Mouse (Mus musculus) cerebellum, postnatal 36 days (tissue): ENCODE results near the gene Plcxd2.
A peak's percentile ranks its signal among the peaks of the same experiment; 100 is the strongest.

Source experiments
- DNase-seq, 2 experiments: peaks; one replicate each; pipeline ENCODE4 v3.0.0; 2021 to 2022; ENCODE audit warnings: mixed read lengths in 2 of 2

Plcxd2 gene

DNA sequence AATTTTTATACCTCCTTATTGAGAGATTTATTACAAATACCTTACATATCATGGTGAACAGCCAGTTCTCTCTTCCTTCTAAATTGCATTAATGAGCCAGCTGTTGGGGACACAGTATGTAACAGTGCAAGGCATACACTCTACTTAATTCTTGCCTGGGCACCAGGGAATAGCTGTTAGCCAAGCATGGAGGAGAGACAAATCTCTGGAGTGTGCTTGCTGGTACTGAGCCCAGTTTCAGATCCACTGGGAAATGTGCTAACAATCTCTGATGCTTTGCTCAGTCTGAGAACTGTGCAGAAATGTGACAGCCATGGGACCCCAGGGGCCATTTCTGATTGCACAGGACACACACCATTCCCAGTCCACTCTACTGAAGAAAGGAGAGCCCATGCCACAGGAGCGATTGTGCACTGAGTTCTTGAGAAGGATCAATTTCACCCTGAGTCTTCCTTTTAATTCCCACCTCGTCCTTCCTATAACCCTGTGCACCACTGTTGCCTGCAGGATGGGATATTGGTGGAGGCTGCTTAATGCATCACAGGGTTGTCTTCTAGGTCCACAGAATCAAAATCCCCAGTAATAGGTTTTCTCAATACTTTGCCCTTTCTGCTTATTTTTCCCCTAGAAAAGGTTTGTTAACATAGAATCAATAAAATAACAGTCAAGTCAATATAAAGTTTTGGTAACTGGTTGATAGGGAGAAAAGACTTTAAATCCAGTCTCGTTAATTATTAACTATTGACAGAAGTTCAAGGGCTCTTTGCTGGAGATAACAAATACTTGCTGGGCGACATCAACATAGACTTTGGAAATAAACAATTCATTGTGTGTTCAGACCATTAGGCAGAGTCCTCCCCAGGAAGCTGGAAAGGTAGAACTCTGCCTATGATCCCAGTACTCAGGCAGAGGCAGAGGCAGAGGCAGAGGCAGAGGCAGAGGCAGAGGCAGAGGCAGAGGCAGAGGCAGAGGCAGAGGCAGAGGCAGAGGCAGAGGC lies 25.1 kb downstream of the Plcxd2 start:
- DNase-seq = no peak

DNA sequence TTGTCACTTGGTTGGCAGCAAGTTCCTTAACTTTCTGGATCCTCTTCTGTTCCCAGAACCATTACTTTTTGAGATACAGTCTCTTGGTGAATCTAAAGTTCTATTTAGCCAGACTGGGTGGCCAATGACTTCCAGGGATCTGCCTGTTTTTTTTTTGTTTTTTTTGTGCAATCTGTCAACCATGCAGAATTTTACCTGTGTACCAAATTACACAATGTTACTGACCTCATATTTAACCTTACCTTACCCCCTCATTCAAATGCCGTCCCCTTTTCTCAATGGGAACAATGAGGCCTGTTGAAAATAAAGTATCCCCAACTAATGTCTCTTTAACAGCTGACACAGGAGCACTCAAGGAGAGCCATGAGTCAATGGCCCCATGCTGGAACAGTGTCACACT lies 33.8 kb downstream of the Plcxd2 start:
- DNase-seq = no peak

DNA sequence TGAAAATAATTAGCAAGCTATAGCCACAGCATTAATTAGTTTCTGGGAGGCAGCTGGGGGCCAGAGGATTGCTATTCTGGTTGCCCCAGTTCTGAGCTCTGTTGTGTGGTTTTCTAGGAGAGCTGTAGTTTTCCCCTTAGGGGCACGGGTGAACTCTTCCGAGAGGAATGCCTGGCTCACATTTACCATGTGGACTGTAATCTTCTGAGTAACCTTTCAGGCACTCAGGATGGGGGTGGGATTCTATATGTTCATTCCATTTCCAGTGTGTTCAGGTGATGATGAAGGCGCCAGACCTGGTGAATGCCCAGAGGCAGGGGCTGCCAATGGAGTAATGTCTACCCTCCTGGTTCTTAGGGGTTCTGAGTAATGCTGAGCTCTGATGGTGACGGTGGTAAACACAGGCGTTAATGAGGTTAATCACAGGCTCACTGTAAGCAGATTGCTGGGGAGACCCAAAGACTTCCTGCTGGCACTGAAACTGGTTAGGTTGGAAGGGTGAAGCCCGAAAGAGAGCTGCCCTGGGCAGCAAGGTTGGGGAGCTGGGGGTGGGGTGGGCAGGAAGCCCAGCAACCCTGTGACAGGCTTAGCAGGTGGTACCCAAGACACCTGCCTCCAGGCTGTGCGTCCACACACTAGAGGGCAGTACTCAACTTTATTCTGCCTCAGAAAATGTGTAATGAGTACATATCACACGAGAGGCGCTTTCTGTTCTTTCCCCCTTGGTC lies 35.9 kb downstream of the Plcxd2 start:
- peak; percentile 35 to 40 for DNase-seq

DNA sequence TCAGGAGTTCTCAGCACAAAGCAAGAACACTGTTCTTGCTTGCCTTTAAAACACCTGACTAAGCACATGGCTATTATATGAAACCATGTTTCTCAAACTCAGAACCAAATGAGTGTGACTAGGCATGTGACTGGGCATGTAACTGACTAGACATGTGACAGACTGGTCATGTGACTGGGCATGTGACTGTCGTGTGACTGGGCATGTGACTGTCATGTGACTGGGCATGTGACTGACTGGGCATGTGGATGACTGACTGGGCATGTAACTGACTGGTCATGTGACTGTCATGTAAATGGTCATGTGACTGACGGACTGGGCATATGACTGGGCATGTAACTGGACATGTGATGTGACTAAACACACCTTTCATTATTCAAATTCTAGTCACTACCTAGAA lies 39.8 kb downstream of the Plcxd2 start:
- DNase-seq = no peak

DNA sequence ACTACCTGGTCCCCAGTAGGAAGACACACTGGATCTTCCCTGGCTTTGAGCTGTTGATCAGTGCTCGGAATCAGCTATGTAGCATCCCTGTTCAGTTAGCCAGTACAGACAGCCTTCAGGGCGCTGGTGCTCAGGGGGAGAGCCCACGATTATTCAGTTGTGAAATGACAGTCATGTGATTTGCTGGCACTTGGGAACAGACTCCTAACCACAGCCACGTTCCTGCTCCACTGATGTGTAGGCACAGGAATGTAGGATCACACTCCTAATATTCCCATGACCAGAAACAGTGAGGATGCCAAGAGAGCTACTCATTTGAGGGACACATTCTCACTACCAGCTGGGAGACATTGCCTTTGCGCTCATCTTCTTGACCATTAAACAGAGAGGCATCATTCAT lies 41.3 kb downstream of the Plcxd2 start:
- DNase-seq = no peak

DNA sequence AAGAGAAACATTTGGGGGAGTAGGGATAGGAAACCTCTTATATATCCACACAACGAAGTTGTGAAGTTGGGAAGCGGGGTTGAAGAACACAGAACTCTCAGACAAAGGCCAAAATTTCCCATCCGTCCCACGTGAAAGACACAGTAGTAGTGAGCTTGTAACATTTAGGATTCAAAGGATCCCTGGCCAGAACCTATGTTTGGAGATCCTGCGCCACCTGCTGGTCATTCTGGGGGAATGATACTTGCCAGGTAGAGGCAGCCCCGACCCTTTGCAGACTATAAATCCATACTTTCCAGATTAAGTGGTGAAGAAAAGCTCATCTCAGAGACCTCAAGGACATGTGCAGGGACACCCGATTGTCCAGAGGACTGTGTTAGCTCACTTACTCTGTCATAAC lies 42.5 kb downstream of the Plcxd2 start:
- peak; percentile 71 to 76 for DNase-seq

DNA sequence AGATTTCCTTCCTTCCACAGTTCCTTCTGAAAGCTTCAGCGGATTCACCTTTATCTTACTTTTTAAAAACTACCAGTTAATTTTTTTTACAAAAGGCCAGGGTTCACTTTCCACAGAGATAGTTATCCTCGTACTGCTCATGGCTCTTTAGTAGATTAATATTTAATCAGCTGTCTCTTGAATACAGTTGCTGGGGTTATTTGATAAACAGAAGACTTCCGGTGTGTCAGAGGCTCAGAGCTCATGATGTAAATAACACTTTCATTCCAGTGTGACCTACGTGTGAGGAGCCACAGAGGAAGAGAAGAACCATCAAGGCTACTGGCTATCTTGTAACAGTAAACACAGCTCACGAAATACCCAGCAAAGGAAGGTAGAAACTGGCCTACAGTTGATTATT lies 43.4 kb downstream of the Plcxd2 start:
- no peak for DNase-seq

DNA sequence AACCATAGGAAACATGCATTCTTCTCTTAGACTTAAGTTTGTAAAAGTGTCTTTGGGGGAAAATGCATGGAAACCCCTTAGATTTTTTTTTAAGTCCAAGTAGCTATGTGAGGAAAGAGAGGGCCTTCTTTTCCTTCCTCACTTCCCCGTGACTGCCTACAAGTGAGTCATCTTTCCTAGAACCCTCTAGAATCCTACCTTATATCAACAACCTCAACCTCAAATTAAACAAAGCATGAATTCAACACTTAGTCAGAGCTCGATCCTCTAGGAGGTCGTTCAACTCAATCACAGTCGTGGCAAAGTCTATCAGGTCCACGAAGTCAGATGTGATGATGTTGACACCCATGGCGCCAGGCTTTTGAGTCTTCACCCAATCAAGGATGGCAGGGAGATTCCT lies 45.2 kb downstream of the Plcxd2 start:
- no peak for DNase-seq

DNA sequence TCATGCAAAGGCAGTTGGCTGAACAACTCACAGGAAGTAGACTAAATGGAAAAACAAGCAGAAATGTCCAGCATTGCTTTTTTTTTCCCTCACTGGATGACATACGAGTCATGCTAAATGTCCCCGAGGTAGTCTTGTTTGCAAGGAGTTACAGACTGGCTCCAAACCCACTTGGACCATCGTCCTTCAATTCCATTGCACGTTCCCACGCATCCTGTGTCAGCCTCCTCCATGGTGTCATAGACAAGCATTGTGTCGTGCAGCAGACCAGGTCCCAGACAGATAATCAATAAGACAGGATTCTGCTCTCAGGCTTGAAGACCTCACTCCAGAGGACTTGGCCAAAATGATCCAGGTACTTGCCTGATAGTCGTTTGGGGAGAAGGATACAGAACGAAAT lies 46.2 kb downstream of the Plcxd2 start:
- no peak for DNase-seq

DNA sequence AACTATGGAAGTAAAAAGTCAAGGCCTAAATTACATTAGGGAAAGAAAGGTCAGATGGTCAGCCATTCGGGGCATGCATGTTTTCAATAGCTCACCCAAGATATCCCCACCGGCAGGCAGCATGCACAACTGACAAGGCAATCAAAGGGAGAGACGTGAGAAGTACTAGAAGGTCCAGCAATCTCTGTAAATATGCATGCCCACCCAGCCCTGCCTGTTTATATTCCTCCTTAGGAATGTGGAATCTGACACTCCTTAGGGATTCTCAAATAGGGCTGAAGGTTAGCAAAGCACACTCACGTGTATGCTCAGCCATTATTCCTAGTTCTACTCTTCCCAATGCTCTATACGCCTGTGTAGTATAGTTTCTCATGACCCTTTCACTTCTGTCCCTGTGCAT lies 46.9 kb downstream of the Plcxd2 start:
- DNase-seq = no peak

DNA sequence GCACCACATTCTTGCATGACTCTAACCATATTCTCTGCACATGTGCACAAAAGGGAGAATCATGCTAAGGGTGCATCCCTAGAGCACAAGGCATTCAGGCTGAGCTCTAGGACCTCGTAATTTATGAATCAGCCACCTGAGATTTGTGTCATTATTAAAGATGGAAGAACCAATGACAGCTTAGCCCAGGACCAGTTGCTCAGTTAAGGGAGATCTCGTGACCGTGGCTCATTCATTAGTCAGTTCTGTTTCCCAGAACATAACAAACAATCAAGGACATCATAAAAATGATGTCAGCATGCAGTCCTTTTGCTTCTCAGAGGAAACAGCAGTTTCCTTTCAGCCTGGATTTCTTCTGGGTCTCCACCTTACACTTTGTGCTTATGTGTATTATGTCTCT lies 49.0 kb downstream of the Plcxd2 start:
- DNase-seq = no peak

DNA sequence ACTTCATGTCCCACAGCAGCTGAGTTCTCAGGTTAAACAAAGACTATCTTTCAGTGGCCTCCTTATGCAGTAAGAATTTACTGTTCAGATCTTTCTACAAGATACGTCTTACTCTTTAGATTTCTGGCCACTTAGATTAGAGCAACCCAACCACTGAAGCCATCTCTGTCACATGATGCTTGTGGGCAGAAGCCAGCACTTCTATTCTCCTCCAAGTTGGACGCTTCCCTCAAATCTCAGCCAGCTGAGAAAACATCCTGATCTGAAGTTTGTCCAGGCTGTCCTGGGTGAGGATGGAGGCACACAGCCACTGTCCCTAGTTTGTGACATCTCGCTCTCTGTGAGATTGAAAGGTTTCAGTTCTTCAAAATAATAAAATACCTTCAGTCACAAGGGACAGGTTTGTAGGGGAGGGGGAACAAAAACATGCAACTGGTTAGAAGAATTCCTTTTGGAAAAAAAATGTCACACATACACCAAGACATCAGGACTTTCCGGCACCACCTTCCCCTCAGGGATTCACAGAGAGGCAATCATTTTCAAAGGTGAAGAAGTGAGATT lies 53.5 kb downstream of the Plcxd2 start:
- DNase-seq = no peak

DNA sequence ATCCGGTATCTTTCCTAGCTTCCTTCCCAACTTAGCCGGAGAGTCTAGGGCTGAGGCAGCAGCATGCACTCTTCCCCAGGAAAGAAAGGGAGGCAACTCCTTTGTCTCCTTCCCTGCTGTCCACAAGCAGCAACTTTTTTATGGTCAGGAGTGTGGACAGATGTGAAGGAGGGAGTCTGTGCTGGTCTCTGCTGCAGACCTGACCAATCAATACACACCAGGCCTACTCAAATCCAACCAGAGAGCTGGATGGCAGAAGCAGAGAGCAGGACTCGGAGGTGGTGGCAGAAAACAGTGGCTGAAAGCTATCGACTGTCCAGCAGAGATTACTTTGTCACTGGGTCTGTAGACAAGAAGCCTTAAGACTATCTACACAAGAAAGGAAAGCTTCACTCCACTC lies 56.6 kb downstream of the Plcxd2 start, which contains the start of gene Phldb2:
Gene Phldb2 (minus strand): TSS at position 205 of the 400 bp plus-strand sequence.
- DNase-seq = no peak

DNA sequence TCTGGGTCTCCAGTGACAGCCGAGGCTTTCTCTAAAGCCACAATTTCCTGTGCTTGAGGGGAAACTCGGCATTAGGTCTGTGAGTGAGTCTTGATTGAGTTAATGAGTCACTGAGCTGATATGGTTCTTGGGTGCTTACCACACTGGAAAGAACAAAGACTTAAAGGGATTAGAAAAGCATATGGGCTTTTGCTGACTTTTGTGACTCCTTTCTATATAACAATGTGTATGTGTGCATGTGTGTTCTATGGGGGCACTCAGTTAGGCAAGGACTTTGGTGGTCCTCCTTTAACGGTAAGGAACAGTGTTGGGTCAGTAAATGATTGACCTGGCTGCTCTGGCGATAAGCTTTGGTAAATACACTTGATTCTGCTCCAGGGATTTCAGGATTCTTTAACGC lies 57.5 kb downstream of the Plcxd2 start:
- DNase-seq = no peak

DNA sequence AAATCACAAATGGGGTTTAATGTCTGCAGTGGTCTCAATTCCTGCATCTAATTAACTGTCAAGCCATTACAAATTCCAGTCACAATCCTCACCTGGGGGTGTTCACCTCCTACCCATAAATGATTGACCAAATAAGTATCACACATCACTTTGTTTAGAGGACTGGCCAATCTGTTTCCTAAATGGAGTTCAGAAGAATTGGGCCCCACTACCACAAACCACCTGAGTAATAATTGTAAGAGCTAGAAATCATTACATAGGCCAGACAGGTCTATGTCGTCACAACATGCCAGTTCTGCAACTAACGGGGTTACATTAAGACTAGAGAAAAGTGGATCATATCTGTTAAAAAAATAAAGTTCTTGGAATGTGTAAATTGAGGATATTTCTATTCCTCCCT lies 58.0 kb downstream of the Plcxd2 start:
- no peak for DNase-seq

DNA sequence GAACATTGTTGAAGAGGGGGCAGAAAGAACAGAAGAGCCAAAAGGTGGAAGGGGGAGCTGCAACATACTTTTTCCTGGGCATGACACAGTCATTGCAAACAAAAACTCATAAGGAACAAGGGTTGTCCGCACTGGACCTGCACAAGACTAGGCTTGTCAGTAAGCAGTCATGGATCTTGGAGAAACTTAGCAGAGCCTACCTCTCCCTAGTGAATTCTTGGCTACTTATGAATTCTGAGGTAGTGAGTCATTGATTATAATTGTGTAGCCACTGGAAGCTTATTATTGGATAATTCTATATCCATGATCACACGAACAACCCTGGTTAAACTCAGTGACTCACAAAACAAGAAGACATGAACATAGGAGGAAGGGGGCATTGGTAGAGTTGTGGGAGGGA lies 63.7 kb downstream of the Plcxd2 start:
- no peak for DNase-seq

DNA sequence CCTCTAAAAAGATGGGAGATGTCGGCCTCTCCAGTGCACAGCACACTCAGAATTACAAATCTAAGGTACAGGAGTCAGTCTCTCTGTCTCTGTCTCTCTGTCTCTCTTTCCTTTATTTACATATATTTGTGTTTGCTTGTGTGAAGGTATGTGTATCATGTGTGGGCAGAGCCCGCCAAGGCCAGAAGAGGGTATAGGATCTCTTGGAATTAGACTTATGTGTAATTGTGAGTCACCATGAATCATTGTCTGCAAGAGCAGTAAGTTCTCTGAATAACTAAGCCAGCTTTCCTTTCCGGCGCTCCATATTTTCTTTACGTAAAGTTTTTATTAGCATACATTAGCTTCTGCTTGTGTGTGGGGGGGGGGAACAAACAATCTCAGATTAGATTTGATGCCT lies 64.4 kb downstream of the Plcxd2 start:
- no peak for DNase-seq

DNA sequence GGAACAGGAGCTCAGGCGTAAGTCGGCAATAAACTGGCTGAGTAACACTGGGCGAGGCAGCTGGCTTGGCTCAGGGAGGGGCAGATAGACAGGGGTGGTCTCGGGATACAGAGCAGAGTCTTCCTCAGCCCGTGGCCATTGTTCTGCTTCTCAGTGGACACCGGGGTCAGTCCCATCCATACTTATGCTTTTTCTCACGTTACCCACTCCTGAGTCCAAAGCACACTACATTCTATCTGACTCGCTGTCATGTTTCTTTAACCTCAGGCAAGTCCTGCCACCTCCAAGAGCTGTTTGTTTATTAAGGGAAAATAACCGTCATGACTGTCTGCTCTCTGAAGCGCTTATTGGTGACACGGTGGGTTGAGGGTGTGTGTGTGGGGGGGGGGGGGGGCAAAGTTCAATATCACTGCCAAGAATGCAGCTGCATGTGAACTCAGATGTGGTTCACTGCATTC lies 64.8 kb downstream of the Plcxd2 start:
- no peak for DNase-seq

DNA sequence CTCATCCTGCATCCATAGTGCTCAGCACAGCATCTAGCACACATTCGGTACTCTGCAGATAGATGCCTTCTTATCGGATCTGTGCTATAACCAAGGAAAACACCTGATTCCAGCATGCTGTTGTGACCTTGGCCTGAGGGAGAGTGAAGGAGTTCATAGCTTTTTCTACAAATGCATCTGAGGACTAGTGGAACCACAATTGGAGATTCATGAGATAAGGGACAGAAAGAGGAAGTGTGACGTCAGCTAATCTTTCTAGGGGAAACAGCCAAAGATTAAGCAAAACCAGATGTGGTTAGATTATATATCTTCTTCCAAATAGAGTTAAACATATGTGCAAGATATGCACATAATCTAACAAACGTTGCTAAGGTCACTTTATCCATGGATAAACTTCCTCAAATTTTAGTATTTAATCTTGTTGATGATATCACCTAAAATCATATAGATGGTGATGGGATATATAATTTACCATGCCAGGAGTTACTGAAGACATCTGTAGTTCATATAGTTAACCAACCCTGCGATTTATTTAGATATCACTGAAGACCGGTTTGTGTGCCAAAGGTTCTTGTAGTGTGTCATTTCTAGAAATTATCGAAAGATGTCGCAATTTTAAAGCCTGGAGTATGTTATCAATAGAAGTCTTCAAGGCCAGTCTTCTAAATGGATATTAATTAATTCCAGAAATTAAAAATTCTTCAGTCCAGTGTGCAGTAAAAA lies 67.7 kb downstream of the Plcxd2 start:
- DNase-seq = no peak

DNA sequence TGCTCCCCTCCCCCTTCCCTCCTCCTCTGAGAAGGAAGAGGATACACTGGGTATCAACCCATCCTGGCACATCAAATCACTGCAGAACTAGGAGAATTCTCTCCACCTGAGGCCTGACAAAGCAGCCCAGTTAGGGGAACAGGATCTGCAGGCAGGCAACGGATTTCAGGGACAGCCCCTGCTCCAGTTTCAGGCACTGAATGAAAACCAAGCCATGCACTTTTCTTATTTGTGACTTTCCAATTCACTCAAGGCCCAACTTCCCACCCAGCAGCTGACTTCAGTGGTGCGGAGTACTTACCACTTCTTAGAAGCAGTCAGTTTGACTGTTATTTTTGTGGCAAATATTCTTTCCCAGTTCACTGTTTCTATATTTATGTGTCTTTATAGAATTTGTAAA lies 69.3 kb downstream of the Plcxd2 start:
- DNase-seq = no peak

DNA sequence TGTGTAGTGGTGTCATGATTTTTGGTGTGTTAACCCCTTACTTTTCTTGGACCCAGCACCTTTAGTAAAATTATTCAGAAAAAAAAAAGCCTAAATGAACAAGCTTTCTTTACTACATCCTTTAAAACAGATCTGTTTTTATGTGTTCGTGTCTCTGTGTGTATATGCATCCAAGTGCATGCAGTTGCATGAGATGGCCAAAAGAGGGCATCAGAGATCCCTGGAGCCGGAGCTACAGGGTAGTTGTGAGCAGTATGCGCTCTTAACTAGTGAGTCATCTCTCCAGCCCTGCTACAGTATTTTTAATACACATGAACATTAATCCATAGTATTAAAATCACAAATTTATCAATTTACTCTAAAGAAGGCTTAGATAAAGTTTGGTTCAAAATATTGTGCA lies 70.6 kb downstream of the Plcxd2 start:
- DNase-seq = no peak

DNA sequence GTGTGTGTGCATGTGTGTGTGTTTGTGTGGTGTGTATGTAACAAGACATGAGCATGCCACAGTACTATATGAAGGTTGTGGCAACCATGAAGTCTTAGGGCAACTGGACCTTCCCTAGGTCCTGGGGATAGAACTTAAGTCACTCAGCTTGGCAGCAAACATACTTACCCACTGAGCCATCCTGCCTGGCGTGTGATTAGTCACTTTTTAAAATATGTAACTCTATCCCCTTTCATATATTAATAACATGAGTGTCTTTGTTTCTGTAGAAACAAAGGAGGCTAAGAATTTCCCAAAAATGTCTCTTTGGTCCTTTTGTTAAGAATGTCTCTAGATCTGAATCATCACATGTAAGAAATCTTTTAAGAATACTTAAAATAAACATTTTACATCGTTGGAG lies 72.6 kb downstream of the Plcxd2 start:
- DNase-seq = no peak

DNA sequence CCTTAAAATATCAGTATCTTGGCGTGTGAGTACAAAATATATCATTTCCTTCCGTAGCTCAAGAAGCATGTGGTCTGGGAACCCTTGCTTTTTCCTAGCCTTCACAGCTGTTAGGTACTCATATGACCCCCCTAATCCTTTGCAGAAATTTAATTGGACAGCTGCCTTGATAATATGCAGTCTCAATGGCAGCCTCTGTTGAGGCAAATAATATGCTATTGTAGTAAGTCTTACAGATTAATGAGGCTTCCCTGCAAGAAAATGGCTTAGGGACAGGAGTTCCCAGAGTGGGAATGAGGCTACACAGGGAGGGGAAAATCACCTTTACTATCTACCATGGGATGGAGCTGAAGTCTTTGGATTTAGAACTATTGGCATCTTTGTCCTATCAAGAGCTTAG lies 73.5 kb downstream of the Plcxd2 start:
- DNase-seq = no peak
